Mouse (Mus musculus): ENCODE measurements around the gene Gm20479. TPM values are rescaled to one million over a fixed set of nuclear protein-coding genes. Genes with fewer than 3 reads are reported as not detected.

Gm20479 gene
- polyA plus RNA-seq, 1 experiment from 2014 or later = not detected

Other genes with a start within 250 kb of the Gm20479 start
- not detected in 2 replicates for gene Cyp2f2, start 237.5 kb downstream of the Gm20479 start, polyA plus RNA-seq (2016; fragmentation: Nextera tagmentation; extraction: Ambion mirVana)
- gene Cyp2t4, start 203.7 kb downstream of the Gm20479 start, polyA plus RNA-seq (2016; fragmentation: Nextera tagmentation; extraction: Ambion mirVana) = 0.11 and 0.15 TPM in 2 replicates
- gene Egln2, start 190.6 kb downstream of the Gm20479 start, polyA plus RNA-seq (2016; fragmentation: Nextera tagmentation; extraction: Ambion mirVana) = 99.6 TPM in 2 replicates
- gene Rab4b, start 178.5 kb downstream of the Gm20479 start, polyA plus RNA-seq (2016; fragmentation: Nextera tagmentation; extraction: Ambion mirVana) = 97.7 and 100 TPM in 2 replicates
- gene Gm21983, start 176.3 kb downstream of the Gm20479 start, polyA plus RNA-seq (2016; fragmentation: Nextera tagmentation; extraction: Ambion mirVana) = 0.42 TPM in 2 replicates
- gene Mia, start 176.3 kb downstream of the Gm20479 start, polyA plus RNA-seq (2016; fragmentation: Nextera tagmentation; extraction: Ambion mirVana) = 4.8 and 5.8 TPM in 2 replicates
- 3.7 TPM in 2 replicates for gene BC024978, start 161.6 kb downstream of the Gm20479 start, polyA plus RNA-seq (2016; fragmentation: Nextera tagmentation; extraction: Ambion mirVana)
- 259 and 260 TPM in 2 replicates for gene Snrpa, start 161.1 kb downstream of the Gm20479 start, polyA plus RNA-seq (2016; fragmentation: Nextera tagmentation; extraction: Ambion mirVana)
- gene Itpkc, start 128.8 kb downstream of the Gm20479 start, polyA plus RNA-seq (2016; fragmentation: Nextera tagmentation; extraction: Ambion mirVana) = 8.2 and 10.4 TPM in 2 replicates
- 19.5 and 20.5 TPM in 2 replicates for gene Coq8b, start 124.4 kb downstream of the Gm20479 start, polyA plus RNA-seq (2016; fragmentation: Nextera tagmentation; extraction: Ambion mirVana)
- gene Numbl, start 99.0 kb downstream of the Gm20479 start, polyA plus RNA-seq (2016; fragmentation: Nextera tagmentation; extraction: Ambion mirVana) = 62.3 and 67.8 TPM in 2 replicates
- 6.1 and 9.9 TPM in 2 replicates for gene Ltbp4, start 19.7 kb downstream of the Gm20479 start, polyA plus RNA-seq (2016; fragmentation: Nextera tagmentation; extraction: Ambion mirVana)
- gene Shkbp1, start 1.4 kb downstream of the Gm20479 start, polyA plus RNA-seq (2016; fragmentation: Nextera tagmentation; extraction: Ambion mirVana) = 68.6 and 68.9 TPM in 2 replicates
- gene Sptbn4, start 90.3 kb upstream of the Gm20479 start, polyA plus RNA-seq (2016; fragmentation: Nextera tagmentation; extraction: Ambion mirVana) = 1.2 and 1.3 TPM in 2 replicates
- gene Blvrb, start 90.6 kb upstream of the Gm20479 start, polyA plus RNA-seq (2016; fragmentation: Nextera tagmentation; extraction: Ambion mirVana) = 21.6 and 23.0 TPM in 2 replicates
- gene Sertad3, start 116.3 kb upstream of the Gm20479 start, polyA plus RNA-seq (2016; fragmentation: Nextera tagmentation; extraction: Ambion mirVana) = 20.5 and 22.2 TPM in 2 replicates
- gene Sertad1, start 129.5 kb upstream of the Gm20479 start, polyA plus RNA-seq (2016; fragmentation: Nextera tagmentation; extraction: Ambion mirVana) = 14.6 and 14.8 TPM in 2 replicates
- gene Prx, start 141.9 kb upstream of the Gm20479 start, polyA plus RNA-seq (2016; fragmentation: Nextera tagmentation; extraction: Ambion mirVana) = 2.2 and 2.8 TPM in 2 replicates
- gene Hipk4, start 165.8 kb upstream of the Gm20479 start, polyA plus RNA-seq (2016; fragmentation: Nextera tagmentation; extraction: Ambion mirVana) = 0.44 and 0.54 TPM in 2 replicates
- 90.8 and 91.3 TPM in 2 replicates for gene Pld3, start 195.8 kb upstream of the Gm20479 start, polyA plus RNA-seq (2016; fragmentation: Nextera tagmentation; extraction: Ambion mirVana)
- gene 2310022A10Rik, start 195.8 kb upstream of the Gm20479 start, polyA plus RNA-seq (2016; fragmentation: Nextera tagmentation; extraction: Ambion mirVana) = 31.8 and 36.0 TPM in 2 replicates
- 74.8 and 78.2 TPM in 2 replicates for gene Akt2, start 234.1 kb upstream of the Gm20479 start, polyA plus RNA-seq (2016; fragmentation: Nextera tagmentation; extraction: Ambion mirVana)